Mouse (Mus musculus): Measurements from ENCODE around the gene Tipin. TPM values are rescaled to one million over a fixed set of nuclear protein-coding genes. Genes with fewer than 3 reads are reported as not detected.

The Tipin gene
- polyA plus RNA-seq, 1 experiment from 2014 or later = 90.3 TPM

DNA sequence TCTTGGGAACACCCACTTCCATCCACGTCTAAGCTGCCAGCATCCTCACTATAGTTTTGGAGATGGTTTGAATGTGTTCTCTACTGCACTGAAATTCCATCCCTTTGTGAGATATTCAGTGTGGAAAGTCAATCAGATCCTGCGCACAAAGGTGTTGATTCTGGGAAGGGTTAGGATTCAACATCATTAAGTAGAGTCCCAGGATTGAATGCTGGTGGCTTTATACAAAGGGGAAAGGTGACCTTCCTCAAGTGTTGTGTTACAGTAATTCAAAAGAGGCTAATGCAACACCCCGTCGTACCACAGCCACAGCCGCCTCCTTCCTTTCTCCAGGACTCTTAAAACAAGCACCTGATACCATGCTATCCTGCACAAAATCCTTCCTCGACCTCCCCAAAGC, 54.4 kb downstream of the Tipin start:
- peaks cover 11% of the 10 kb centered on the region for H3K4me1 ChIP-seq (replicated peaks)

DNA sequence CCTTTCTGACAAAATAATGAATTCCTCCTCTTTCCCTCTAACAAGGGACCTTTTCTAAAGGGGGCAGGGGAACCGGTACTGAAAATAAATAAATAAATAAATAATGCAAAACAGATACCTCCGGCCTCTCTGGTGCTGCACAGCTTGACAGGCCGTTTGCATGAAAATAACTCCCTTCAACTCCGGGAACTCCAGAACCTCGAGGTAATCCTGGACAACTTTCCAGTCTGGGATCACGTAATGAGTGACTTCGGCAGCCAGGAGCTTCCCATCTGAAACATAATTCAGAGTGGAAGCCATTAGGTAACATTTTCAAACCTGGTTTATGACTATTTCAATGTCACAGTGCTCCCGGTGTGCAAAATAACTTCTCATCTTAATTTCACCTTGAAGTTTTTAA, 58.0 kb downstream of the Tipin start:
- H3K27ac ChIP-seq = no peak overlapping the region
- H3K4me3 ChIP-seq = peak overlapping the region; percentile 54; the same call in 1 of the 2 replicates
- peak overlapping the region; percentile 59 for H3K4me2 ChIP-seq
- whole genome bisulfite sequencing = 24% methylated on average over 8 of the region's 8 CpGs
- peaks cover 15% of the 10 kb centered on the region for H3K4me1 ChIP-seq (replicated peaks)
- no peaks in the 10 kb centered on the region for H3K27me3 ChIP-seq
- peaks cover 11% of the 10 kb centered on the region for H3K36me3 ChIP-seq
- no peaks in the 10 kb centered on the region for H3K9me3 ChIP-seq
- no peak for ATAC-seq (ENCODE audit: low FRiP score)
- H3K9ac ChIP-seq = 0 out of 2 replicates have a peak overlapping the region, but pooled peaks have one; percentile 94

More for the DNA sequence above, 54.4 kb downstream of the Tipin start:
- ATAC-seq (ENCODE audit: low FRiP score) = no peak
- Histone ChIP-seq H3K36me3 (peaks cover 11% of the 10 kb centered on the region), H3K27me3 (no peaks in the 10 kb centered on the region), H3K9ac (no peak overlapping the region), H3K4me3 (no peak overlapping the region), H3K4me2 (no peak overlapping the region), H3K9me3 (no peaks in the 10 kb centered on the region), H3K27ac (no peak overlapping the region)
- WGBS = 88% methylated on average over 6 of the region's 6 CpGs

DNA sequence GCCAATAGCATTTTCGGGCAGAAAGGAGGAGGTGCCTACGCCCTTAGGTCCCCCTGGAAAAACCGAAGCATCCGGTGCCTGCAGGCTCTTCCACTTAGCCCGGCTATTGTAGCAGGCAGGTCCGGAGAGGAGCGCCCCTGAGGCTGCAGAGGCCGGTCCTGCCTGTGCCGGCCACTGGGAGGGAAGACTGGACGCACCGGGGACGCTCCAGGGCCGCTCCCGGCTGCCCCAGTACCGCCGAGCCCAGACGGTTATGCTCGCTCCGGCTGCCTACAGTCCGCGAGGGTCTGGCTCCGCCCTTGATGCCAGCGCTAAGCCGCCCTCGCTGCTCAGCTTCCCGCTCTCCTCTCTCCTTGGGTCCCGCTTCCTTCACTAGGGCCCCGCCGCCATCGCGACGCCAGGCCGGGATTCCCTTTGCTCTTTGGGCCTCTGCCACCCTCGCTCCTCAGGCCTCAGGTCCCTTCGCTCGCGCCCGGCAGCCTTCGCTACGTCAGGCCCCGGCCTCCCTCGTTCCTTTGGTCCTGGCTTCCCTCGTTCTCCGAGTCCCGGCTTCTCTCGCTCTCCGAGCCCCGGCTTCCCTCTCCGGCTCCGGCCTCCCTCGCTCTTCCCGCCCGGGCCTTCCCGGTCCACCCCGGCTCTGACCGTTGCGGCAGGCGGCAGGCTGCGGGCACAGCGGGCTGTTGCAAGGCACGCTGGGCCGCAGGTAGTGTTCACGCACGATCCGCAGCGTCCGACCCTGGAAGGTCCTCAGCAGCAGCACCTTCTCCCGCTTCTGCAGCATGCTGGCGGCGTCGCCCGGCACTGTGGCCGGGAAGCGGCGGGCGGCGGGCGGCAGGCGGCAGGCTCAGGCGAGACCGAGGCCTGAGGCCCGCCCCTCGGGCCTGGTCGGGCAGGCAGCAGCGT, 59.2 kb downstream of the Tipin start:
- under 1% methylated on average over 85 of the region's 85 CpGs for WGBS
- Histone ChIP-seq H3K27ac (peak overlapping the region; percentile 98), H3K4me2 (peak overlapping the region; percentile 59), H3K36me3 (peaks cover 9% of the 10 kb centered on the region), H3K27me3 (0 out of 2 replicates have a peak, but pooled peaks cover 4% of the 10 kb centered on the region), H3K9me3 (no peaks in the 10 kb centered on the region), H3K9ac (peak overlapping the region; percentile 94), H3K4me3 (peak overlapping the region; percentile 54), H3K4me1 (replicated peaks) (peaks cover 15% of the 10 kb centered on the region)
- peak; percentile 90 for ATAC-seq (ENCODE audit: low FRiP score)

DNA sequence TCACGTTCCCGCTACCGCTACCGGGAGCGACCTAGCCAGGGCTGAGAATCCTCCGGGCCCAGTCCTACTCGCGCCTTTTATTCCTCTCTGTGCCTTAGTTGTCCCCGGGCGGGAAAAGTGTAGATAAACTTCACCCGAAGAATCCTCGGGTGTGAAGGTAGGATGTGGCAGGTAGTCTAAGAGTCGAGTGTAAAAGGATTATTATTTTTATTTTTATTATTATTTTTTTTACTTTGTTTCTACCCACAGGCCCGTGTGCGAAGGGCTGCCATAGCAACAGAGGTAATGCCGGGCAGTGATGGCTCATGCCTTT, 59.8 kb downstream of the Tipin start, which contains the start of gene Dis3l:
Gene Dis3l (minus strand): TSS at position 35 of the 313 bp plus-strand sequence.
- H3K4me2 ChIP-seq = peak within 1 kb of the TSS; percentile 59
- 0 out of 2 replicates have a peak, but pooled peaks cover 6% of the 10 kb centered on the region for H3K27me3 ChIP-seq
- H3K4me3 ChIP-seq = peak within 1 kb of the TSS; percentile 54
- 18% methylated on average over 16 of the region's 16 CpGs for WGBS
- H3K27ac ChIP-seq = peak within 1 kb of the TSS; percentile 98
- H3K36me3 ChIP-seq = peaks cover 3% of the 10 kb centered on the region
- H3K9me3 ChIP-seq = no peaks in the 10 kb centered on the region
- H3K9ac ChIP-seq = peak within 1 kb of the TSS; percentile 94
- ATAC-seq (ENCODE audit: low FRiP score) = no peak; the same call in 1 of the 2 replicates
- H3K4me1 ChIP-seq (replicated peaks) = peaks cover 15% of the 10 kb centered on the region

DNA sequence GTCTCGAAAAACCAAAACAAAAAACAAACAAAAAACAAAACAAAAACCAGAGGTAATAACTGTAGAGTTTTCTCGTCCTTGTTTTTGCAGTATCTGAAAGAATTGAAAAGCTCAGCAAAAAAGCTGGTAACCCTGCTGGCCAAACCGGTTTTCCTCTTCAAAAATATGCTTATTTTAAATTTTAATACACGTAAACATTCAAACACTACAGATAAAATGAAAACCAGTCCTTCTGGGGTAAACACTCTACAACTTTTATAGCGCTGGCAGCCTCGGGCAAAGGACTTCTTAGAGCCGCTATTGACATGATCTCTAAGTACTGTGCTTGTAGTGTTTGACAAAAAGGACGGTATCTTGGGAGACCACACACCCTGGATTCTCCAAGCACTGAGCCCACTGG, 60.3 kb downstream of the Tipin start:
- H3K4me3 ChIP-seq = peak overlapping the region; percentile 54; the same call in 1 of the 2 replicates
- H3K9ac ChIP-seq = peak overlapping the region; percentile 94

DNA sequence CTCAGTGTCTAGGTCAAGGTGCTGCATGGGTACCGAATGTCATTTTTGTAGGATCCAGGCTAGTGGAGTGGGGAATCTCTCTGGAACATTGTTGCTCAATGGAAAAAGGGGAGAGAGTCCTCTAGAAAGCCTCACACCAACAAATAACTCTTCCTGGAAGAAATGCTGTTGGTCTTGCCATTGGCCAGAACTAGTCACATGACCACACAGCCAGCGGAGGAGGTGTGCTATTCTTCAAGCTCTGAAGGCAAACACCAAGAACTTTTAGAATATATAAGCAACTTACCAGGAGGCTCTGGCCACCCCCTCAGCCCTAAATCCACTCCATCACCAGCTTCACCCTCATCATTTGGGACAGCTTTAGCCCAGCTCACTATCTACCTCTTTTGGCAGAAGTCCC, 62.3 kb downstream of the Tipin start:
- Histone ChIP-seq H3K4me2 (no peak overlapping the region), H3K4me3 (no peak overlapping the region), H3K36me3 (no peaks in the 10 kb centered on the region), H3K9ac (no peak overlapping the region), H3K9me3 (no peaks in the 10 kb centered on the region), H3K27me3 (0 out of 2 replicates have a peak, but pooled peaks cover 6% of the 10 kb centered on the region), H3K4me1 (replicated peaks) (peaks cover 15% of the 10 kb centered on the region), H3K27ac (no peak overlapping the region)
- WGBS = 94% methylated on average over 2 of the region's 2 CpGs
- no peak for ATAC-seq (ENCODE audit: low FRiP score)

More for the DNA sequence above, 60.3 kb downstream of the Tipin start:
- 88% methylated on average over 8 of the region's 8 CpGs for WGBS
- 0 out of 2 replicates have a peak, but pooled peaks cover 6% of the 10 kb centered on the region for H3K27me3 ChIP-seq
- ATAC-seq (ENCODE audit: low FRiP score) = no peak
- H3K27ac ChIP-seq = peak overlapping the region; percentile 98
- H3K4me1 ChIP-seq (replicated peaks) = peaks cover 15% of the 10 kb centered on the region
- no peaks in the 10 kb centered on the region for H3K9me3 ChIP-seq
- no peaks in the 10 kb centered on the region for H3K36me3 ChIP-seq
- peak overlapping the region; percentile 59 for H3K4me2 ChIP-seq

DNA sequence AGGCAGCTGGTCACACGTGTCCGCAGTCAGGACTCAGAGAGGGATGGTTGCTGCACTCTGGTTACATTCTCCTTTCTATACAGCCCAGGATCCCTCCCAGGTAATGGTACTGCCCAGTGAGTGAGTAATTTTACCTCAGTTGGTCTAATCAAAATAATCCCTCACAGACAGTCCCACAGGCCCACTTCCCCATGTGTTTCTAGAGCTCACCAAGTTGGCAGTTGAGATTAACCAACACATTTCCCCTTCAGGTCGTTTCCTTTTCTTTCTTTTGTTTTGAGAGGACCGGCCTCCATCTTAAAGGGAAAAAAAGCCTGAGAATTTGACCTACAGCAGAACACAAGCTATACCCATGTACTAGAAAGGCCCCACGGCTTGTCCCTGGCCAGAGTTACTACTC, 64.5 kb downstream of the Tipin start:
- Histone ChIP-seq H3K27ac (no peak overlapping the region), H3K9me3 (no peaks in the 10 kb centered on the region), H3K4me1 (replicated peaks) (peaks cover 4% of the 10 kb centered on the region; the same call in 1 of the 2 replicates), H3K27me3 (0 out of 2 replicates have a peak, but pooled peaks cover 6% of the 10 kb centered on the region), H3K4me3 (no peak overlapping the region), H3K9ac (no peak overlapping the region), H3K36me3 (no peaks in the 10 kb centered on the region), H3K4me2 (no peak overlapping the region)
- 69% methylated on average over 5 of the region's 5 CpGs for WGBS
- no peak for ATAC-seq (ENCODE audit: low FRiP score)

DNA sequence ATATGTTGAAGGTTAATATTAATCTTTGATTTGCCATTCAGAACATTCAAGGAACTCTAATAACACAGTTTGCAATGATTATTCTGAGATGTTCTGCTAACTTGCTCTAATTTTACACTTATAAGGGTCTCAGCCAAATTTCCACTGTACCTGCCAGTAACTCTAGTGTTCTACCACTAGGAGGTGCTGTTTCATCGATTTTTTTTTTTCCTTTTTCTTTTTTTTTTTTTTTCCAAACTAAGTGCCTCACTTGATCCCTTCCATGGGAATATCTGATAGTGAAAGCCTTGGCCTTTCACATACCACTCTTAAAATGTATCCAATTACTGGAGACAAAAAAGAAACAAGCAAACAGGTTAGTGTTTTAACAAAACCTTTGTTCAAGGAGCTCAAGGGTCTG, 66.0 kb downstream of the Tipin start:
- Histone ChIP-seq H3K9ac (no peak overlapping the region), H3K4me1 (replicated peaks) (no peaks in the 10 kb centered on the region), H3K4me3 (no peak overlapping the region), H3K27ac (no peak overlapping the region), H3K4me2 (no peak overlapping the region), H3K36me3 (no peaks in the 10 kb centered on the region), H3K27me3 (0 out of 2 replicates have a peak, but pooled peaks cover 6% of the 10 kb centered on the region), H3K9me3 (no peaks in the 10 kb centered on the region)
- WGBS = 0% methylated on average over 1 of the region's 1 CpGs
- ATAC-seq (ENCODE audit: low FRiP score) = no peak

DNA sequence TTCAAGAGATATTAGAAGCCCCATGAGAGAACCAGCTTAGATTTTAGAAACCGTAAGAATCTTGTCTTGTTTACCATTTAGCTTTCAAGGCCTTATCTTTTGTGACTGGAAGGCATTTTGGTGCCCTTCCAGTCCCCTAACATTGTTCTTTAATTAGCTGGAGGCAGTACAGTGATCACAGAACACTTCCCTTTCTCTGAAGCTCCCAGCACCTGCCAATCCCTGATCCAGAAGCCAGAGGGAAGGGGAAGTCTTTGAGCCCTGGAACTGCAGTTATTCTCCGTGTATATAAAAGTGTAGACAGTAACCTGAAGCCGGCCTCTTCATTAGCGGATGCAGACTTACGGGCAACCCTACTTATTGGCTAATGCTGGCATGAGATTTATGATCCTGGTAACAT, 68.1 kb downstream of the Tipin start:
- H3K27ac ChIP-seq = no peak overlapping the region
- H3K36me3 ChIP-seq = no peaks in the 10 kb centered on the region
- no peaks in the 10 kb centered on the region for H3K4me1 ChIP-seq (replicated peaks)
- H3K4me2 ChIP-seq = no peak overlapping the region
- H3K9ac ChIP-seq = peak overlapping the region; percentile 35; the same call in 1 of the 2 replicates
- 0 out of 2 replicates have a peak, but pooled peaks cover 6% of the 10 kb centered on the region for H3K27me3 ChIP-seq
- no peak for ATAC-seq (ENCODE audit: low FRiP score)
- H3K9me3 ChIP-seq = no peaks in the 10 kb centered on the region
- H3K4me3 ChIP-seq = no peak overlapping the region
- WGBS = 58% methylated on average over 5 of the region's 5 CpGs

DNA sequence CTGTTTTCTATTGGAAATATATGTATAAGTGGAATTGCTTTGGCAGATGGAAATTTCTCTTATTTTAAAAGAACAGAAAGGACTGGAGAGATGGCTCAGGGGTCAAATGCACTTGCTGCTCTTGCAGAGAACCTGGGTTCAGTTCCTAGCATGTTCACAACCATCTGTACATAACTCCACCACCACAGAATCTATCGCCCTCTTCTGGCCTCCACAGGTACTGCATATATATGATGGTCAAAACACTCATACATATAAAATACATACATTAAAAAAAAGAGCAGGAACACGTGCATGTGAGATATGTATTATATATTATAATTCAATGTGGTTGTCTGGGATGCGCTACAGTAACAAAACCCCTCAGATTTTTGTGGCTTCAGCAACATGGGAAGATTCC, 69.8 kb downstream of the Tipin start:
- H3K27ac ChIP-seq = no peak overlapping the region
- no peaks in the 10 kb centered on the region for H3K4me1 ChIP-seq (replicated peaks)
- H3K4me3 ChIP-seq = no peak overlapping the region
- no peak overlapping the region for H3K9ac ChIP-seq
- no peak overlapping the region for H3K4me2 ChIP-seq
- H3K36me3 ChIP-seq = no peaks in the 10 kb centered on the region
- H3K9me3 ChIP-seq = no peaks in the 10 kb centered on the region
- 39% methylated on average over 3 of the region's 3 CpGs for WGBS
- no peaks in the 10 kb centered on the region for H3K27me3 ChIP-seq
- no peak for ATAC-seq (ENCODE audit: low FRiP score)

All from hindbrain, embryonic 13.5 days (tissue).